Mouse (Mus musculus): Measurements from ENCODE around the gene Itgae. TPM values are rescaled to one million over a fixed set of nuclear protein-coding genes. Genes with fewer than 3 reads are reported as not detected.

Gene Itgae
- polyA plus RNA-seq (2012; rRNA removed), result 1.7 and 2.6 TPM in 2 replicates

DNA sequence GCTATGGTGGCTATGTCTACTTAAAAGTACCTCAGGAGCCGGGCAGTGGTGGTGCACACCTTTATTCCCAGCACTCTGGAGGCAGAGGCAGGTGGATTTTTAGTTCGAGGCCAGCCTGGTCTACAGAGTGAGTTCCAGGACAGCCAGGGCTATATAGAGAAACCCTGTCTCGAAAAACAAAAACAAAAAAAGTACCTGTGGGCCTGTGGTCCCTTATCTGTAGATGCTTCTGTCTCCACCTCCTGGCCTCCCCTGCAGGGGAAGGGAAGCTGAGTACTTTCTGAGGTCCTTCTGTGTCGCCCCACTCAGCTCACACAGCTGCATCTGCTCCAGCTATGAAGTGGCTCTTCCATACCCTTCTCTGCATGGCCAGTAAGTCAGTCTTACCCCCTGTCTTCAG lies at the start of gene Itgae:
TSS of gene Itgae (plus strand) at position 301 of the 400 bp plus-strand sequence.

DNA sequence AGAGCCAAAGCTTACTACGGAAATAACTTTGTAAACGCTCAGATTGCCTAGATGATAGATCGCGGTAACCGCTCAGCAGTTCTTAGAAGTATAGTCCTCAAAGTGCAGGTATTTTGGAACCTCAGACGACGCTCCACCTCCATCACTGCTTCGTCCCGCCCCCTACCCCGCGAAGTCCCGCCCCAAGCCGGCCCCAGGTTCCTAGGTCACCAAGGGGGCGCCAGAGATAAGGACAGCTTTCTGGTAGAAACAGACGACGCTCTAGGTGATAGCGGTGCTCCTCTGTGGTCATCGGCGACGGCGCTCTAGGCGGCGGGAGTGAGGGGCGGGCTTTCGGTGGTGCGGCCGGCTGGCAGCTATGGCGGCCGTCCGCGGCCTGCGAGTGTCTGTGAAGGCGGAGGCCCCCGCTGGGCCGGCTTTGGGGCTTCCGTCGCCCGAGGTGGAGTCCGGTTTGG lies 42.8 kb upstream of the Itgae start, which contains the start of gene Ncbp3:
TSS of gene Ncbp3 (plus strand) at position 242 of the 455 bp plus-strand sequence.

DNA sequence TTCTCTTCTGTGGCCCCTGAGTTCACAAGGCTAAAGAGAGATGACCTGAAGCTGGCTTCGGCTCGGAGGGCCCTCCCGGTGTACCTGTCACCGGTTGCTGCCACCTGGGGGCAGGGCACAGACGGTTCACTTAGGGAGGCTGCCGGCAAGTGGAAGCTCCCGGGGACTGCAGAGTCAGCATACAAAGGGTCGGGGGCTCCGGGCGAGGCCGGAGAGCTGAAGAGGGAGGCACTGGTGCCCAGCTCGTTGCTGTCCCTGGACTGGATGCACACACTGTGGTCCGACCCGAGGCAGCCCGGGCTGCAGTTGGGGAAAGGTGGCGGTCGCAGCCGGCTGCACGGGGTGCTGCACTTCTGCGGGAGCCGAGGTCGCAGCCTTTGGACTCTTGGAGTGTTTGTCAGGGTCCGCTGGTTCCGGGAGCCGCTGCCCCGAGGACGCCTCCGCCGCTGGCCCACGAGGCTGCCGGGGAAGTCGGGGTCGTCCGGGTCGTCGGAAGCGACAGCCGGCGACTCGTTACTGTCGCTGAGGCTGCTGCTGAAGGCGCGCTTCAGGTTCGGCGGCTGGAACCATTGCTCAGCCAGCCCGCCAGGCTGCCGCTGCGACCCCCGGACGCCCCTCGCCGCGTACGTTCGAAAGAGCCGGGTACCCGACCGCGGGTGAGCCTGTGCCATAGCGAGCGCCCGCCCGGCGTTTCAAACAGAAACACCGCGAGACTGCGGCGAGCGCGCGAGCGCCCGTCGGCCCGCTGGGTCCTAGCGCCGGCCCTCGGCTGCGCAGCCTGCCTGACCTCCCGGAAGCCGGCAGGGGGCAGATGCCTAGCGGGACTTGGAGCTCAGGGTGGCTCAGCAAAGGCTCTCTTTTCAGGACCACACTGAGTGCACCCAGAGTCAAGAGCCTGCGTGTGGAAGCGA lies 47.5 kb downstream of the Itgae start, which contains the start of gene Haspin:
TSS of gene Haspin (minus strand) at position 704 of the 911 bp plus-strand sequence.

DNA sequence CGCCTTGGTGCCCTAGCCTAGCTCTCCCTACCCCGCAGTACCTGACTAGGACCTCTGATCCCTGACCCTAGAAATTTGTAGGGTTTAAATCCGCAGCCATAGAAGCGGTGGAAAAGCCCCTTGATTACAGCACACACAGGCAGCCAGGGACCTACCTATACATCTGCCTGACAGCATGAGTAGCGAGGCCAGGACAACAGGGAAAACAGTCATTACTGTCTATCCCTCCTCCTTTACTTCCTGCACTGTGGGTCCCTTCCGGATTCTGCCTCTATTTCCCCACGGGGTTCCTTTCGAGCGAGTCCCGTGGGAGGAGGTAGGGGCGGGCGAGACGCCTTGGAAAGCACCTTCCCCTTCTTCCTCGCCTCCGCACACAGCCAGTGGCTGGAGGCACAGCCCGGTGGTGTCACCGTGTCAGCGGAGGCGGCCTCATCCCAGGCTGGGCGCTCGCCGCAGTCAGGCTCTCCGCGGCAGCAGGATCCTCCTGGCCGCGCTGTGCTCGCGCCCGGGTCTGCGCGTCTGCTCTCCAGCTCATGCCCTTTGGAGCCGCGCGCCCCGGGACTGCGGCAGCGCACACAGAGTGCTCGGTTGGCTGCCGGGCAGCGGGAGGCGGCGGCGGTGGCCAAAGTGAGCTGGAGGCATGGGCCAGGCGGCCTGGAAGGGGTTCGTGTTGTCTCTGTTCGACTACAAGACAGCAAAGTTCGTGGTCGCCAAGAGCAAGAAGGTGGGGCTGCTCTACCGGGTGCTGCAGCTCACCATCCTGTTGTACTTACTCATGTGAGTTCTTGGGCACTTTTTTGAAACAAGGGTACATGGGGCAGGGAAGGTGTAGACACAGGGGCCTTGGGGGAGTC lies 69.8 kb downstream of the Itgae start, which contains the start of gene P2rx5:
TSS of gene P2rx5 (plus strand) at position 465 of the 854 bp plus-strand sequence.

DNA sequence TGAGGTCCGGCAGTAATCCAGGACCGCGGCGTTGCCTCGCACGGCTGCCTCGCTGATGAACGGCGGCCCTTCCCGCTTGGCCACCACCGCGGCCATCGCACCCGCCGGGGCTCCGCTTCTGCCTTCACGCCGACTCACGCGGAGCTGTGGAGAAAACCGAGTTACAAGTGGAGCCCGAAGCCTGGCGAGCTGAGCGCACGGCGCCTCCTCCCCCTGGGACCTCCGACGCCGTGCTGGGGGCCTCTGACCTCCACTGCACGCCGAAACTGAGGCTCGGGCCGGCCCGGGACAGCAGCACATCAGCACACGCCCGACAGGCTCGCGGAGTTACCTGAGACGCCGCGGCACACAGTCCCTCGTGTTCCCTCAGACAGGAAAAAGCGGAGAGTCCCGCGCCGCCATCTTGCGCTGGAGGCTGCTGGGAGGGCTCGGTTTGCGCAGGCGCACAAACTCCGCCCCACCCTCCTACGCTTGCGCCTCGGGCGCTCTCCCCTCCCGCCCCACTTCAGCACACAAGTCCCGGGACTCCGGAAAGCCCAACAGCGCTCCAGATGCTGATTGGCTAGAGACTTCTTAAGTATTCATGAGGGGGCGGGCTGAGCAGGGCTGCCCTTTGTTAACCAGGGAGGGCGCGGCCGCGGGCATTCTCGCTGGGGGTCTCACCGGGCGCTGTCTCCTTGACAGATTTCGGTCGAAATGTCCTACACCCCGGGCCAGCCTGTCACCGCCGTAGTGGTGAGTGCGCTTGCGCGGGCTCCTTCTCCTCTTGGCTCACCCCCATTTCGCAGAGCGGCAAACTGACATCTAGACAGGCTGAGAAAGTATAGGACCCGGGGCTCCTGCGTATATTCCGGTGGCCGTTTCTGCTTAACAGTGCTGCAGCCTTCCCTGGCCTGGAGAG lies 86.5 kb downstream of the Itgae start, which contains the start of the genes Emc6 and Tax1bp3:
TSS of gene Emc6 (minus strand) at position 430 of the 901 bp plus-strand sequence.
TSS of gene Tax1bp3 (plus strand) at position 476 of the 901 bp plus-strand sequence.

Other genes with a start within 250 kb of the Itgae start
- 753 and 794 TPM in 2 replicates for gene Atp2a3, start 129.4 kb upstream of the Itgae start, polyA plus RNA-seq (2012; rRNA removed)
- gene P2rx1, start 91.5 kb upstream of the Itgae start, polyA plus RNA-seq (2012; rRNA removed), result 2.6 and 5.2 TPM in 2 replicates
- 3.2 and 3.6 TPM in 2 replicates for gene Camkk1, start 71.6 kb upstream of the Itgae start, polyA plus RNA-seq (2012; rRNA removed)
- gene Ncbp3, start 42.8 kb upstream of the Itgae start, polyA plus RNA-seq (2012; rRNA removed), result 1.6 and 1.8 TPM in 2 replicates
- gene Haspin, start 47.7 kb downstream of the Itgae start, polyA plus RNA-seq (2012; rRNA removed), result 2.3 and 2.8 TPM in 2 replicates
- gene P2rx5, start 69.8 kb downstream of the Itgae start, polyA plus RNA-seq (2012; rRNA removed), result 0.34 and 0.62 TPM in 2 replicates
- gene Emc6, start 86.5 kb downstream of the Itgae start, polyA plus RNA-seq (2012; rRNA removed), result 63.2 and 64.3 TPM in 2 replicates
- gene Tax1bp3, start 86.5 kb downstream of the Itgae start, polyA plus RNA-seq (2012; rRNA removed), result 147 and 171 TPM in 2 replicates
- 17.0 and 18.3 TPM in 2 replicates for gene Ctns, start 108.5 kb downstream of the Itgae start, polyA plus RNA-seq (2012; rRNA removed)
- 10.3 and 10.8 TPM in 2 replicates for gene Shpk, start 108.9 kb downstream of the Itgae start, polyA plus RNA-seq (2012; rRNA removed)
- 0.41 and 0.50 TPM in 2 replicates for gene Trpv1, start 143.7 kb downstream of the Itgae start, polyA plus RNA-seq (2012; rRNA removed)
- gene Trpv3, start 176.8 kb downstream of the Itgae start, polyA plus RNA-seq (2012; rRNA removed), result 4.7 and 7.5 TPM in 2 replicates
- 0.41 TPM in 2 replicates for gene Aspa, start 239.0 kb downstream of the Itgae start, polyA plus RNA-seq (2012; rRNA removed)
- gene Gm49340, start 239.2 kb downstream of the Itgae start, polyA plus RNA-seq (2012; rRNA removed), result not detected in 2 replicates
- not detected in 2 replicates for gene Spata22, start 239.2 kb downstream of the Itgae start, polyA plus RNA-seq (2012; rRNA removed)